Mouse (Mus musculus) heart, adult 2 months (tissue): ENCODE results near the gene Phykpl.

Source experiments
- CTCF ChIP-seq: fragments of 200-600 bp; IDR thresholded peaks from 2 replicates; pipeline ENCODE4 v1.8.1; 2022; ENCODE audit warnings: antibody characterized with exemption, mild to moderate bottlenecking, moderate library complexity
- EP300 ChIP-seq: fragments of 200-500 bp; IDR thresholded peaks from 2 replicates; pipeline ENCODE4 v1.6.1; 2011; ENCODE audit warnings: low read depth, low read length, control low read depth; ENCODE audit not compliant: insufficient read depth

- TF ChIP-seq CTCF (no peak), EP300 (no peak)
These were observed 37.2 kb downstream of the Phykpl start for GRCm38 (mm10) chr11:51621776-51622175.
